Mouse (Mus musculus): ENCODE data around the gene Celf1. TPM values are rescaled to one million over a fixed set of nuclear protein-coding genes. Genes with fewer than 3 reads are reported as not detected.

Gene Celf1
- polyA plus RNA-seq, 1 experiment from 2014 or later: 151 TPM

- no peaks in the 10 kb centered on the region for H3K9me3 ChIP-seq (replicated peaks)
- H3K9ac ChIP-seq: no peak overlapping the region
- peaks cover 8% of the 10 kb centered on the region for H3K4me1 ChIP-seq
- H3K27ac ChIP-seq: no peak overlapping the region
- peak; percentile 56; the same call in 1 of the 2 replicates for ATAC-seq (ENCODE audit: low FRiP score)
- H3K27me3 ChIP-seq: no peaks in the 10 kb centered on the region
- no peak overlapping the region for H3K4me2 ChIP-seq (replicated peaks)
- H3K4me3 ChIP-seq: no peak overlapping the region
- peaks cover 3% of the 10 kb centered on the region; the same call in 1 of the 2 replicates for H3K36me3 ChIP-seq
These were observed 10.5 kb downstream of the Celf1 start for GRCm38 (mm10) chr2:90950582-90951194.

GRCm38 (mm10) chr2:90953461-90953860, 13.3 kb downstream of the Celf1 start:
- peaks cover 16% of the 10 kb centered on the region for H3K4me1 ChIP-seq
- no peaks in the 10 kb centered on the region; the same call in 1 of the 2 replicates for H3K36me3 ChIP-seq
- H3K4me3 ChIP-seq: no peak overlapping the region
- H3K9me3 ChIP-seq (replicated peaks): no peaks in the 10 kb centered on the region
- H3K4me2 ChIP-seq (replicated peaks): no peak overlapping the region
- no peak overlapping the region for H3K9ac ChIP-seq
- 74% methylated on average over 3 of the region's 3 CpGs for WGBS
- H3K27me3 ChIP-seq: no peaks in the 10 kb centered on the region
- H3K27ac ChIP-seq: no peak overlapping the region
- no peak for ATAC-seq (ENCODE audit: low FRiP score)

- no peaks in the 10 kb centered on the region for H3K36me3 ChIP-seq
- ATAC-seq (ENCODE audit: low FRiP score): 0 out of 2 replicates have a peak, but pooled peaks have one; percentile 60
- H3K9ac ChIP-seq: no peak overlapping the region
- H3K27me3 ChIP-seq: no peaks in the 10 kb centered on the region
- 22% methylated on average over 1 of the region's 1 CpGs for WGBS
- H3K4me3 ChIP-seq: no peak overlapping the region
- H3K27ac ChIP-seq: no peak overlapping the region
- H3K4me1 ChIP-seq: peaks cover 16% of the 10 kb centered on the region
- no peaks in the 10 kb centered on the region for H3K9me3 ChIP-seq (replicated peaks)
- no peak overlapping the region for H3K4me2 ChIP-seq (replicated peaks)
These were observed 15.9 kb downstream of the Celf1 start for GRCm38 (mm10) chr2:90956053-90956452.

GRCm38 (mm10) chr2:90958856-90959255, 18.7 kb downstream of the Celf1 start:
- no peak for ATAC-seq (ENCODE audit: low FRiP score)
- 94% methylated on average over 3 of the region's 3 CpGs for WGBS

GRCm38 (mm10) chr2:90960012-90960411, 19.8 kb downstream of the Celf1 start:
- Histone ChIP-seq H3K36me3 (no peaks in the 10 kb centered on the region), H3K4me3 (no peak overlapping the region), H3K4me2 (replicated peaks) (no peak overlapping the region), H3K9me3 (replicated peaks) (no peaks in the 10 kb centered on the region), H3K4me1 (peaks cover 16% of the 10 kb centered on the region), H3K9ac (no peak overlapping the region), H3K27ac (no peak overlapping the region), H3K27me3 (no peaks in the 10 kb centered on the region)
- WGBS: 92% methylated on average over 2 of the region's 2 CpGs
- ATAC-seq (ENCODE audit: low FRiP score): no peak

More at GRCm38 (mm10) chr2:90958856-90959255, 18.7 kb downstream of the Celf1 start:
- H3K9me3 ChIP-seq (replicated peaks): no peaks in the 10 kb centered on the region
- H3K4me2 ChIP-seq (replicated peaks): no peak overlapping the region
- no peak overlapping the region for H3K27ac ChIP-seq
- H3K4me1 ChIP-seq: peaks cover 14% of the 10 kb centered on the region
- no peak overlapping the region for H3K4me3 ChIP-seq
- no peak overlapping the region for H3K9ac ChIP-seq
- H3K27me3 ChIP-seq: no peaks in the 10 kb centered on the region
- H3K36me3 ChIP-seq: no peaks in the 10 kb centered on the region

GRCm38 (mm10) chr2:90963304-90963703, 23.1 kb downstream of the Celf1 start:
- 100% methylated on average over 1 of the region's 1 CpGs for WGBS
- H3K36me3 ChIP-seq: no peaks in the 10 kb centered on the region
- no peaks in the 10 kb centered on the region for H3K9me3 ChIP-seq (replicated peaks)
- H3K4me2 ChIP-seq (replicated peaks): no peak overlapping the region
- no peak for ATAC-seq (ENCODE audit: low FRiP score)
- H3K27me3 ChIP-seq: no peaks in the 10 kb centered on the region
- no peak overlapping the region for H3K9ac ChIP-seq
- H3K4me1 ChIP-seq: peaks cover 4% of the 10 kb centered on the region
- H3K27ac ChIP-seq: no peak overlapping the region
- no peak overlapping the region for H3K4me3 ChIP-seq

GRCm38 (mm10) chr2:90964811-90965465, 24.8 kb downstream of the Celf1 start:
- Histone ChIP-seq H3K9me3 (replicated peaks) (no peaks in the 10 kb centered on the region), H3K9ac (no peak overlapping the region), H3K4me1 (peaks cover 4% of the 10 kb centered on the region), H3K27me3 (no peaks in the 10 kb centered on the region), H3K27ac (no peak overlapping the region), H3K4me3 (no peak overlapping the region), H3K36me3 (no peaks in the 10 kb centered on the region), H3K4me2 (replicated peaks) (no peak overlapping the region)
- no peak for ATAC-seq (ENCODE audit: low FRiP score)
- 82% methylated on average over 7 of the region's 7 CpGs for WGBS

GRCm38 (mm10) chr2:90965466-90966080, 25.4 kb downstream of the Celf1 start:
- Histone ChIP-seq H3K9me3 (replicated peaks) (no peaks in the 10 kb centered on the region), H3K36me3 (no peaks in the 10 kb centered on the region), H3K27me3 (no peaks in the 10 kb centered on the region), H3K4me1 (peaks cover 4% of the 10 kb centered on the region), H3K4me2 (replicated peaks) (no peak overlapping the region), H3K4me3 (no peak overlapping the region), H3K27ac (no peak overlapping the region), H3K9ac (no peak overlapping the region)
- no peak for ATAC-seq (ENCODE audit: low FRiP score)
- WGBS: 87% methylated on average over 2 of the region's 2 CpGs

GRCm38 (mm10) chr2:90970606-90971005, 30.4 kb downstream of the Celf1 start:
- Histone ChIP-seq H3K9me3 (replicated peaks) (no peaks in the 10 kb centered on the region), H3K9ac (no peak overlapping the region), H3K27ac (no peak overlapping the region), H3K4me1 (no peaks in the 10 kb centered on the region), H3K36me3 (no peaks in the 10 kb centered on the region), H3K4me2 (replicated peaks) (no peak overlapping the region), H3K4me3 (no peak overlapping the region), H3K27me3 (no peaks in the 10 kb centered on the region)
- ATAC-seq (ENCODE audit: low FRiP score): no peak

- no peak overlapping the region for H3K27ac ChIP-seq
- H3K9me3 ChIP-seq (replicated peaks): no peaks in the 10 kb centered on the region
- ATAC-seq (ENCODE audit: low FRiP score): no peak
- H3K4me1 ChIP-seq: no peaks in the 10 kb centered on the region
- H3K4me3 ChIP-seq: no peak overlapping the region
- H3K27me3 ChIP-seq: no peaks in the 10 kb centered on the region
- H3K9ac ChIP-seq: no peak overlapping the region
- no peaks in the 10 kb centered on the region for H3K36me3 ChIP-seq
- H3K4me2 ChIP-seq (replicated peaks): no peak overlapping the region
These were observed 33.9 kb downstream of the Celf1 start for GRCm38 (mm10) chr2:90974101-90974500.

GRCm38 (mm10) chr2:90975181-90975835, 35.1 kb downstream of the Celf1 start:
- Histone ChIP-seq H3K9ac (no peak overlapping the region), H3K27me3 (no peaks in the 10 kb centered on the region), H3K36me3 (no peaks in the 10 kb centered on the region), H3K9me3 (replicated peaks) (no peaks in the 10 kb centered on the region), H3K4me3 (no peak overlapping the region), H3K27ac (no peak overlapping the region), H3K4me2 (replicated peaks) (no peak overlapping the region), H3K4me1 (no peaks in the 10 kb centered on the region)
- WGBS: 88% methylated on average over 7 of the region's 7 CpGs
- no peak for ATAC-seq (ENCODE audit: low FRiP score)

GRCm38 (mm10) chr2:90976590-90976989, 36.4 kb downstream of the Celf1 start:
- Histone ChIP-seq H3K27me3 (no peaks in the 10 kb centered on the region), H3K36me3 (no peaks in the 10 kb centered on the region), H3K4me2 (replicated peaks) (no peak overlapping the region), H3K4me3 (no peak overlapping the region), H3K9ac (no peak overlapping the region), H3K4me1 (no peaks in the 10 kb centered on the region), H3K9me3 (replicated peaks) (no peaks in the 10 kb centered on the region), H3K27ac (no peak overlapping the region)
- no peak for ATAC-seq (ENCODE audit: low FRiP score)
- 93% methylated on average over 2 of the region's 2 CpGs for WGBS
